9 mouse cellular contexts compared by ENCODE assay signal in the genomic region with DNA sequence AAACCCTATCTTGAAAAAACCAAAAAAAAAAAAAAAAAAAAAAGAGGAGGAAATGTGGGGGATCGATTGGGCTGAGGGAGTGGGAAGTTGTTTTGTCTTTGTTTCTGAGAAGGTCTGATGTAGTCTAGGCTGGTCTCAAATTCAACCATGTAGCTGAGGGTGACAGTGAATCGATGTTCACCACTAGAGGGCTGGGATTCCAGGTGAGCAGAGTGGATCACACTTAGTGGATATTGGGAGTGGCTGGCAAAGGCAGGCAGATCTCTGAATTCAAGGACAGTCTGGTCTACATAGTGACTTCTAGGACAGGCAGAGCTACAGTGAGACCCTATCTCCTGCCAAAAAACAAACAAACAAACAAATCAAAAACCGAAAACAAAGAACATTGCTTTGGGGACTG. TPM values are rescaled to one million over a fixed set of nuclear protein-coding genes. Genes with fewer than 3 reads are reported as not detected.
DNase-seq lines count a peak whose midpoint lies in the region; ATAC-seq lines count a peak whose summit lies in the region.
"Had no signal": no experiment of that assay in that cellular context is flagged by ENCODE, and none has a peak within 500 bp of the region (broad histone marks: within the 10 kb centered on the region; RNA-seq: fewer than 3 reads in every experiment).

No protein-coding gene starts in this region.

- no peak overlapping the region for H3K4me2 ChIP-seq in liver, embryonic 11.5 days
- H3K4me2 ChIP-seq: embryonic facial prominence, embryonic 12.5 days had no signal

- 37% methylated on average over 3 of the region's 3 CpGs for WGBS in liver, embryonic 11.5 days

- no peak overlapping the region for H3K9ac ChIP-seq in liver, embryonic 11.5 days (ENCODE audit: low read depth, low read length)
- H3K9ac ChIP-seq: embryonic facial prominence, embryonic 12.5 days had no signal

- H3K4me3 ChIP-seq in liver, embryonic 11.5 days (ENCODE audit: low read depth, low read length): no peak overlapping the region
- H3K4me3 ChIP-seq: embryonic facial prominence, embryonic 12.5 days had no signal

- DNase-seq in cerebellum, adult 18-20 months: peak; percentile 39 to 49
- DNase-seq in cerebellum, adult 8-10 months: no peak
- peak; percentile 61 for DNase-seq in liver
- DNase-seq in liver, embryonic 11.5 days (ENCODE audit: low spot score): no peak
- peak; percentile 59 for DNase-seq in kidney, adult 9 months
- peak; percentile 21 to 48 for DNase-seq in lung, postnatal 4 days
- no peak for DNase-seq in right cerebral cortex, postnatal 25 days

- H3K36me3 ChIP-seq in liver, embryonic 11.5 days (ENCODE audit: control insufficient read depth, insufficient read depth, low read length): no peaks in the 10 kb centered on the region
- H3K36me3 ChIP-seq: embryonic facial prominence, embryonic 12.5 days had no signal

- ATAC-seq in liver, embryonic 11.5 days (replicated peaks; ENCODE audit: low FRiP score): no peak
- ATAC-seq in activated CD4-positive, CD25-positive, alpha-beta regulatory T cell, adult 4 months: no peak

- no peaks in the 10 kb centered on the region for H3K9me3 ChIP-seq in liver, embryonic 11.5 days (ENCODE audit: control insufficient read depth, low read length)
- H3K9me3 ChIP-seq: embryonic facial prominence, embryonic 12.5 days had no signal

- no peaks in the 10 kb centered on the region for H3K27me3 ChIP-seq in liver, embryonic 11.5 days (replicated peaks; ENCODE audit: control insufficient read depth, insufficient read depth, low read length)
- H3K27me3 ChIP-seq: embryonic facial prominence, embryonic 12.5 days had no signal

- peaks cover 23% of the 10 kb centered on the region for H3K4me1 ChIP-seq in liver, embryonic 11.5 days (replicated peaks; ENCODE audit: control insufficient read depth, insufficient read depth, low read length)
- H3K4me1 ChIP-seq: embryonic facial prominence, embryonic 12.5 days had no signal

- H3K27ac ChIP-seq in liver, embryonic 11.5 days (ENCODE audit: low read depth, low read length): no peak overlapping the region
- H3K27ac ChIP-seq: embryonic facial prominence, embryonic 12.5 days had no signal

RNA-seq across cellular contexts. Expression of a gene that starts 16.7 kb away (rescaled TPM):
- 75.9 and 77.1 TPM in 2 replicates for polyA plus RNA-seq in liver, embryonic 11.5 days (2014; fragmentation: Nextera tagmentation; extraction: Ambion mirVana)
- polyA plus RNA-seq in activated CD4-positive, CD25-positive, alpha-beta regulatory T cell, adult 4 months (2017; shearing (Covaris generic)): 10 to 100 TPM; 40.7 to 44.0 TPM

RNA-seq across cellular contexts. Expression of a gene that starts 17.0 kb away (rescaled TPM):
- polyA plus RNA-seq in liver, embryonic 11.5 days (2014; fragmentation: Nextera tagmentation; extraction: Ambion mirVana): 468 and 475 TPM in 2 replicates
- polyA plus RNA-seq in activated CD4-positive, CD25-positive, alpha-beta regulatory T cell, adult 4 months (2017; shearing (Covaris generic)): 100 to 1,000 TPM; 421 to 424 TPM

RNA-seq across cellular contexts. Expression of a gene that starts 27.7 kb away (rescaled TPM):
- polyA plus RNA-seq in liver, embryonic 11.5 days (2014; fragmentation: Nextera tagmentation; extraction: Ambion mirVana): 113 and 114 TPM in 2 replicates
- polyA plus RNA-seq in activated CD4-positive, CD25-positive, alpha-beta regulatory T cell, adult 4 months (2017; shearing (Covaris generic)): 10 to 100 TPM; 21.5 to 26.8 TPM

RNA-seq across cellular contexts. Expression of a gene that starts 41.7 kb away (rescaled TPM):
- 0.49 and 0.53 TPM in 2 replicates for polyA plus RNA-seq in liver, embryonic 11.5 days (2014; fragmentation: Nextera tagmentation; extraction: Ambion mirVana)
- polyA plus RNA-seq in activated CD4-positive, CD25-positive, alpha-beta regulatory T cell, adult 4 months (2017; shearing (Covaris generic)): 1 to 10 TPM in 1 of 2 experiments, under 1 TPM in 1; 0.93 to 1.1 TPM

RNA-seq across cellular contexts. Expression of a gene that starts 58.3 kb away (rescaled TPM):
- polyA plus RNA-seq in liver, embryonic 11.5 days (2014; fragmentation: Nextera tagmentation; extraction: Ambion mirVana): 321 and 354 TPM in 2 replicates
- polyA plus RNA-seq in activated CD4-positive, CD25-positive, alpha-beta regulatory T cell, adult 4 months (2017; shearing (Covaris generic)): 100 to 1,000 TPM; 350 to 354 TPM

Comparison
In these comparisons a context has a peak if more than half of its experiments do, and no peak if none do; other contexts are left out.
1. DNase-seq: peak in cerebellum, adult 18-20 months (2 of 2), liver (single experiment), kidney, adult 9 months (single experiment) and lung, postnatal 4 days (2 of 2); none in cerebellum, adult 8-10 months (single experiment), liver, embryonic 11.5 days (single experiment) and right cerebral cortex, postnatal 25 days (single experiment).